Mouse (Mus musculus) forebrain, embryonic 11.5 days (tissue): ENCODE data around the gene A630095N17Rik. TPM values are rescaled to one million over a fixed set of nuclear protein-coding genes. Genes with fewer than 3 reads are reported as not detected.

Source experiments
- ATAC-seq: fragments of 200-750 bp; cut with Nextera tagmentation; replicated peaks from 2 replicates; pipeline ENCODE4 v1.8.0; 2017; ENCODE audit warnings: moderate TSS enrichment; ENCODE audit not compliant: low FRiP score
- DNase-seq: peaks from one replicate; pipeline ENCODE4 v3.0.0-alpha.2; 2017; ENCODE audit warnings: low spot score
- H3K27ac ChIP-seq: fragments of 300-500 bp; sonication (generic); 2 replicates; pipeline ENCODE4 v1.5.1; 2014; ENCODE audit warnings: low read depth, low read length
- H3K27me3 ChIP-seq: fragments of 300-500 bp; sonication (generic); 2 replicates; pipeline ENCODE4 v1.6.1; 2014; ENCODE audit warnings: mild to moderate bottlenecking, low read length, mixed read lengths; ENCODE audit not compliant: control insufficient read depth, insufficient read depth
- H3K36me3 ChIP-seq: fragments of 300-500 bp; sonication (generic); 2 replicates; pipeline ENCODE4 v1.6.1; 2014; ENCODE audit warnings: mild to moderate bottlenecking, low read length, moderate library complexity, mixed read lengths; ENCODE audit not compliant: control insufficient read depth, insufficient read depth
- H3K4me1 ChIP-seq: fragments of 300-500 bp; sonication (generic); replicated peaks from 2 replicates; pipeline ENCODE4 v1.6.1; 2014; ENCODE audit warnings: low read length, mixed read lengths; ENCODE audit not compliant: control insufficient read depth, insufficient read depth
- H3K4me2 ChIP-seq: fragments of 300-500 bp; sonication (generic); 2 replicates; pipeline ENCODE4 v1.6.1; 2014; ENCODE audit warnings: low read depth, mild to moderate bottlenecking, low read length, moderate library complexity, mixed read lengths; ENCODE audit not compliant: severe bottlenecking
- H3K4me3 ChIP-seq: fragments of 300-500 bp; sonication (generic); 2 replicates; pipeline ENCODE4 v1.5.1; 2014; ENCODE audit warnings: low read depth, low read length
- H3K9ac ChIP-seq: fragments of 300-500 bp; sonication (generic); 2 replicates; pipeline ENCODE4 v1.6.1; 2014; ENCODE audit warnings: low read length
- H3K9me3 ChIP-seq: fragments of 300-500 bp; sonication (generic); 2 replicates; pipeline ENCODE4 v1.6.1; 2016; ENCODE audit warnings: low read length, mixed read lengths; ENCODE audit not compliant: control insufficient read depth
- WGBS: fragments of 180-500 bp; shearing (Covaris S2); extraction: QIAGEN DNeasy Blood & Tissue Kit; methylation state at CpG from one replicate; pipeline ENCODE4 v1.1.7; 2014; 5-methylcytosine and 5-hydroxymethylcytosine counted together
- polyA plus RNA-seq: library from polyadenylated mRNA; unstranded; fragments of >200 nt; fragmentation: Nextera tagmentation; extraction: Ambion mirVana; gene quantifications from 2 replicates; pipeline ENCODE4 v1.2.1, GENCODE M21; 2014

The A630095N17Rik gene
- polyA plus RNA-seq, 1 experiment from 2014 or later, result not detected

DNA sequence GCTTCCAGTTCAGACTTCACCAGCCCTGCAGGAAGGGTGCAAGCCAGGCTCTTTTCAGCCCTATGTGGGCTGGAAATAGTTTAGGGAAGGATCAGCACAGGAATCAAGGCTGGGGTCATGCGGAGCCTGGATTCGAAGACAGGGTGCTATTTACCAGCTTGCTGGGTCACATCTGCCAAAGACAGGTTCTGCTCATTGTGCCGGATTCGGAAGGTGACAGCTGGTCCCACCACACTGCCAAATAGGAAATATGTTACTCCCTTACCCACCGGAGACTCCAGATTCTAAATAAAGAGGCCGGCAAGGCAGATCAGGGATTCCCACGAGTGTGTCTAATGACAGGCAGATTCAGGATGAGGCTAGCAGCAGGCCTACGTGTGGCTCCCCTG is 22.7 kb upstream of the A630095N17Rik start:
- Histone ChIP-seq H3K36me3 (no peaks in the 10 kb centered on the region), H3K27ac (no peak overlapping the region), H3K4me1 (no peaks in the 10 kb centered on the region), H3K4me3 (no peak overlapping the region), H3K4me2 (no peak overlapping the region), H3K27me3 (peaks cover 2% of the 10 kb centered on the region; the same call in 1 of the 2 replicates), H3K9me3 (no peaks in the 10 kb centered on the region), H3K9ac (no peak overlapping the region; the same call in 1 of the 2 replicates)
- DNase-seq (no peak), ATAC-seq (no peak)
- WGBS, result 76% methylated on average over 8 of the region's 8 CpGs

DNA sequence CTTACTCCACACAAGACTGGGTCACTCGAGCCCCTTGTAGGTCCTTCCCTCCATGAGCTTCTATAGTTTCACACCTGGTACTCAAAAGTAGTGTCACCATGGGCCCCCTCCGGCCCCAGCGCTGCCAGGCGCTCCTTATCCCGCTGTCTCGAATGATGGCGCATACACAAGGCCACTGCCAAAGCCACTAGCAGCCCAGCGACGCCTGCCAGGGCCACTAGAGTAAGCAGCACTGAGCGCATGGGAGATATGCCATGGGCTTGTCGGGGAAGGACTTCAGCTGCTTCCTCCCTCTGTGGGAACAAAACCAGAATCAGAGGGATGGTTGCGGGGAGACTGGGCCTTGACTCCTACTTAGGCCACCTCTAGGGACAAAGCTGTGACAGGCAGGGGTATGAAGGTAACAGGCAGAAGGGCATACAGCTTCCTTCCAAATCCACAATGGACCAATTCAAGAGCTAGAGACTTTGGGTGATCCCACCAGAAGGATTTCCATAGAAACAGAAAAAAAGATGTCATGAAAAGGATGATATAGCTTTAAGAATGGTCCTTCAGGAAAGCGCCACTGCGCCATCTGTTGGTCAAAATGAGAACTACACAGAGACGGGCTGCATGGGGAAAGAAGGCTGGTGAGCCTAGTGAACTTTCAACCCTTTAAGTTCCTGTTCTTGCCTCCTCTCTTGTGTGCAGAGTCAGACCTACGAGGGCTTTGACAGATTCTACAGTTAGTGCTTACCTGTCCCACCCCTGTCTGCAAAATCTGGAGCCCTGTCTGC is 22.1 kb upstream of the A630095N17Rik start:
- DNase-seq (peak; percentile 85), ATAC-seq (no peak)
- no peak overlapping the region; the same call in 1 of the 2 replicates for H3K9ac ChIP-seq
- H3K27ac ChIP-seq, result no peak overlapping the region
- no peaks in the 10 kb centered on the region for H3K4me1 ChIP-seq
- H3K4me3 ChIP-seq, result no peak overlapping the region
- no peaks in the 10 kb centered on the region for H3K9me3 ChIP-seq
- 63% methylated on average over 16 of the region's 16 CpGs for WGBS
- peaks cover 2% of the 10 kb centered on the region; the same call in 1 of the 2 replicates for H3K27me3 ChIP-seq
- no peaks in the 10 kb centered on the region for H3K36me3 ChIP-seq
- H3K4me2 ChIP-seq, result no peak overlapping the region

DNA sequence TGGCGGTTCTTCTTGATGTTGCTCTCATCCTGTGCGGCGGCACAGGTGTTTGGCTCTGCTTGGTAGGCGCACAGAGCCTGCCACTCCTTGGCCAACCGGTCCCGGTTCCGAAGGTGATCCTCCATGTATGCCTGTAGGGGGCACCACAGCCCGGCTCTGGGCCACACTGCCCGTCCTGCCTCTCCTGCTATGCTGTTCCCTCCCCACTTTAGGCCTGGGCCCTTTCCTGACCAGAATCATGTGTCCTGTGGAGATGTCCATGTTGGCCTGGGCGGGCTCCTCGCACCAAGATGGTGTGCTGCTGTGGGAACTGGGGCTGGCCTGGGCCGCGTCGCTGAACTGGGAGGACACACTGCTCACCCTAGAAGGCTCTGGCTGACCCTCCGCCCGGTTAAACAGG is 21.1 kb upstream of the A630095N17Rik start:
- WGBS, result 76% methylated on average over 16 of the region's 16 CpGs

DNA sequence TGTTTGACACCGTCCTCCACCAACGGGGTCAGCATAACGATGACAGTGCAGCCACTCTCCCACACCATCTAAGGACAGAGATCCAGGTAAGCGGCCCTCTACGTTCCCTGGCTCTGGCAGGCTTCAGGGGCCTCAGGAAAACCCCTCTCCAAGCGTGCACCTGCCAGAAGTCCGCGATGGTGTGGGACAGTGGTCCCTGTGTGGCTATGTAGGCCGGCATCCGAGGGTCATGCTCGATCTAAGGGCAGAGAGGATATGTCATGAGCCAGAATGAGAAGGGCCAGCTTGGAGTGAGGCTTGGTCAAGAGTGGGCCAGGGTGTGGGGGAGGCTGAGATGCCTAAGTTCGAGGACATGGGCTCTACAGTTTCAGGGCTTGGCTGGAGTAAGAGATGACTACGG is 20.4 kb upstream of the A630095N17Rik start:
- no peak overlapping the region for H3K4me3 ChIP-seq
- 73% methylated on average over 13 of the region's 13 CpGs for WGBS
- no peak overlapping the region for H3K27ac ChIP-seq
- peaks cover 2% of the 10 kb centered on the region; the same call in 1 of the 2 replicates for H3K27me3 ChIP-seq
- DNase-seq, result no peak
- no peak for ATAC-seq
- H3K4me2 ChIP-seq, result no peak overlapping the region
- H3K9ac ChIP-seq, result no peak overlapping the region
- no peaks in the 10 kb centered on the region for H3K4me1 ChIP-seq
- H3K9me3 ChIP-seq, result no peaks in the 10 kb centered on the region
- no peaks in the 10 kb centered on the region for H3K36me3 ChIP-seq

More for the DNA sequence above, 21.1 kb upstream of the A630095N17Rik start:
- Histone ChIP-seq H3K4me1 (no peaks in the 10 kb centered on the region), H3K9me3 (no peaks in the 10 kb centered on the region), H3K27ac (no peak overlapping the region), H3K27me3 (peaks cover 2% of the 10 kb centered on the region; the same call in 1 of the 2 replicates), H3K4me2 (no peak overlapping the region), H3K9ac (no peak overlapping the region), H3K4me3 (no peak overlapping the region), H3K36me3 (no peaks in the 10 kb centered on the region)
- DNase-seq, result no peak
- no peak for ATAC-seq

DNA sequence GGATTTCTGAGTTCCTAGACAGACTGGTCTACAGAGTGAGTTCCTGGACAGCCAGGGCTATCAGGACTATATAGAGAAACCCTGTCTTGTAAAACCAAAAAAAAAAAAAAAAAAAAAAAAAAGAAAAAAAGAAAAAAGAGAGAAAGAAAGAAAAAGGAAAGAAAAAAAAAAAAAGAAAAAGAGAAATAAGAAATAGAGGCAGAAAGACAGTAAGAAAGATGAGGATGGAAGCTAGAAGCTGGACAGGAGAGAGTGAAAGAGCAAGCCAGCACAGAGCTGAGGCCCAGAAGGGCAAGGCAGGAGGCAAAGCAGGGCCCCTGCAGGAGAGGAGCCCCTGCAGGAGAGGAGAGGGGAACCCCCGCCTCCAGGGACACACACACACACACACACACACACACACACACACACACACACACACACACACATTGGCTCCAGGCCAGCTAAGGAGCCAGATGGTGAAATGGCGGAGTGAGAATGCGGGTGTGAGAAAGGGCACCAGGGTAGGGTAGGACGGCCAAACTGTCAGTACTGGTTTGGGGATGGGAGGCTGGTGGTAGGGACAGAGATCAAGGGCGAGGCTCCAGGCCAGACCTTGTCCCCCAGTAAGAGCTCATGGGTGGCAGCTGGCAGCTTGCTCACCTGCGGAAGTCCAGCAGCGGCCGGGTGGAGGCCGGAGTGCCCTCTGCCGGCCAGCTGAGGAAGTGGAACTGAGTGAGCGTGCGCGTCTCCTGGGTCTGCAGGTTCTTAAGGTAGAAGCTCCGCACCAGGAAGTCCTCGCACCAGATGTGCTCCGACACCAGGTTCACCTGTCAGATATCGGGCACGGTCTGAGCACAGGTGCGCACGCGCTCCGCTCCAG is 19.4 kb upstream of the A630095N17Rik start:
- DNase-seq, result peak; percentile 87
- Histone ChIP-seq H3K9ac (no peak overlapping the region; the same call in 1 of the 2 replicates), H3K27ac (no peak overlapping the region)

DNA sequence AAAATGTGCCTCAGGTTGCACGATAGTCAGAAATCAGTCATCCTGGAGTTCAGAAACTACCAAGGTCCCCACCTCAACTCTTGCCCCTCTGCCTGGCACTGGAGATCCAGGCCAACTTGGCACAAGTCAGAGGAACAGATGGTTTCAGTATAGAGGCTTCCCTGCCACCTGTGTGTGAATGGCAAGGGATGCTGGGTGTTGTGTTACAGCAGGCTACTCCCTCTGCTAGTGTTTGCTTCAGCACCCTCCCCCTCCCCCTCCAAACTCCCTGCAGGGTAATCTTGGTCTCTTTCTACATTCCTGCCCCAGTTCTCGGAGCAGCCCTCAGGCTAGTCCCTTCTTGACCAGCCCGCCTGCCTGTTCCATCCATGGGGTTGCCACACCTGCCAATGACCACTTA is 18.6 kb upstream of the A630095N17Rik start:
- 58% methylated on average over 3 of the region's 3 CpGs for WGBS
- Histone ChIP-seq H3K36me3 (no peaks in the 10 kb centered on the region), H3K9ac (no peak overlapping the region), H3K4me3 (no peak overlapping the region), H3K27ac (no peak overlapping the region), H3K4me1 (no peaks in the 10 kb centered on the region), H3K4me2 (no peak overlapping the region), H3K9me3 (no peaks in the 10 kb centered on the region), H3K27me3 (peaks cover 2% of the 10 kb centered on the region; the same call in 1 of the 2 replicates)
- no peak for ATAC-seq
- no peak for DNase-seq

More for the DNA sequence above, 19.4 kb upstream of the A630095N17Rik start:
- H3K9me3 ChIP-seq, result no peaks in the 10 kb centered on the region
- peak; percentile 67 for ATAC-seq
- peak overlapping the region; percentile 40 for H3K4me2 ChIP-seq
- peak overlapping the region; percentile 12; the same call in 1 of the 2 replicates for H3K4me3 ChIP-seq
- H3K4me1 ChIP-seq, result no peaks in the 10 kb centered on the region
- peaks cover 2% of the 10 kb centered on the region; the same call in 1 of the 2 replicates for H3K27me3 ChIP-seq
- H3K36me3 ChIP-seq, result no peaks in the 10 kb centered on the region
- WGBS, result 6% methylated on average over 22 of the region's 22 CpGs

DNA sequence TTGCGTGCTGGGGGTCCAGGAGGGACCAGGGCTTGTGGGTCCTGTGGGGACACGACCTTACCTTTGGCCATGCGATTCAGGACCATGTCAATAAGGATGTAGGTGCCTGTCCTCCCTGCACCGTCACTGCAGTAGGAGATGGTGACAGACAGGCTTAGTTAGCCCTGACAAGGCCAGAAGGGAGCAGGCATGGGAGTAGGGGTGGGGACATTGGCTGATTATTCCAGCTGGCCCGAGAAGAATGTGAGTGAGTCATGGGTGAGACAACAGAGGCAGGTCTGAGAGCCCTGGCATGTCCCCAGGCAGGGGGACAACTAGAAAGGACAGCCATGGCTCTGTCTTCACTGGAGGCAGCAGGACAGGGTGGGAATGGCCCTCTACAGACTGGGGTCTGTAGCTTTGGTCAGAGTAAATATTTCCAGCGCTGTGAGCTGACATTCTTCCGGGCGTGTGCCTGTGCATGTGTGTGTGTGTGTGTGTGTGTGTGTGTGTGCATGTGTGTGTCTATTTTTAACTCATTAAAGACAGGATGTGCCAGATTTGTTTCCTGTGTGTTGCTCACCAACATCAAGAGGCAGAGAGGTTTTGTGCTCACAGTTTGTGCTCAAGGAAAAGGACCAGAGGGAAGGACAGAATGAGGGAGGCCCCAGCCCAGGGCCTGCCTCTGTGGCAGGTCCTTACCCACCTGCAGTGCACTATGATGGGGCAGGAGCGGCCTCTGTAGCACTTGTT is 16.3 kb upstream of the A630095N17Rik start:
- Histone ChIP-seq H3K9ac (peak overlapping the region; percentile 17; the same call in 1 of the 2 replicates), H3K4me1 (no peaks in the 10 kb centered on the region), H3K9me3 (no peaks in the 10 kb centered on the region), H3K36me3 (no peaks in the 10 kb centered on the region), H3K4me3 (no peak overlapping the region), H3K27ac (no peak overlapping the region), H3K27me3 (peaks cover 2% of the 10 kb centered on the region; the same call in 1 of the 2 replicates), H3K4me2 (no peak overlapping the region)
- ATAC-seq, result no peak
- no peak for DNase-seq
- WGBS, result 68% methylated on average over 9 of the region's 9 CpGs
